Mouse (Mus musculus) CH12.LX (cell line): ENCODE measurements around the gene Kank1. TPM values are rescaled to one million over a fixed set of nuclear protein-coding genes. Genes with fewer than 3 reads are reported as not detected.

Experiments
- DNase-seq: peaks from one replicate; pipeline ENCODE4 v3.0.0-alpha.2; 2013; ENCODE audit errors: extremely low read depth
- H3K27ac ChIP-seq: 2 replicates; pipeline ENCODE4 v1.5.1; 2012; ENCODE audit warnings: low read depth, mild to moderate bottlenecking, control low read depth, moderate library complexity; ENCODE audit not compliant: insufficient read depth
- H3K27me3 ChIP-seq: replicated peaks from 2 replicates; pipeline ENCODE3; 2012; ENCODE audit warnings: inconsistent platforms
- H3K36me3 ChIP-seq, 2 experiments: replicated peaks in 1 of 2; 2 replicates each; pipeline versions ENCODE3 to v1.6.1; 2012; ENCODE audit warnings: inconsistent platforms in 1 of 2, low read length in 1 of 2, mild to moderate bottlenecking in 1 of 2, mixed read lengths in 1 of 2, moderate library complexity in 1 of 2; ENCODE audit not compliant: control insufficient read depth in 1 of 2, insufficient read depth in 1 of 2
- H3K4me1 ChIP-seq, 2 experiments: 2 replicates each; pipeline ENCODE4 v1.6.1; 2012; ENCODE audit warnings: inconsistent platforms in 1 of 2, moderate library complexity in 1 of 2; ENCODE audit not compliant: insufficient read depth in 2 of 2, control insufficient read depth in 1 of 2
- H3K4me2 ChIP-seq: 2 replicates; pipeline ENCODE4 v1.6.1; 2012; ENCODE audit warnings: low read depth, mild to moderate bottlenecking, control low read depth; ENCODE audit not compliant: poor library complexity, insufficient read depth, severe bottlenecking
- H3K4me3 ChIP-seq, 3 experiments: fragments of 150-350 bp in 1 of 3; sonication (generic) in 1 of 3; replicated peaks in 1 of 3; 2 replicates each; pipeline versions ENCODE3 to v1.5.1; 2011 to 2012; ENCODE audit warnings: low read depth in 2 of 3, low read length in 2 of 3, mild to moderate bottlenecking in 2 of 3, moderate library complexity in 2 of 3, control low read depth in 1 of 3, improper control_type of control experiment in 1 of 3, inconsistent platforms in 1 of 3, mixed read lengths in 1 of 3; ENCODE audit not compliant: poor library complexity in 1 of 3
- H3K79me2 ChIP-seq: replicated peaks from 2 replicates; pipeline ENCODE4 v1.6.1; 2012; ENCODE audit warnings: mild to moderate bottlenecking, moderate library complexity; ENCODE audit not compliant: control insufficient read depth, poor library complexity, insufficient read depth, severe bottlenecking; ENCODE audit errors: extremely low read depth
- H3K9ac ChIP-seq: 2 replicates; pipeline ENCODE4 v1.6.1; 2012; ENCODE audit warnings: low read depth, mild to moderate bottlenecking, control low read depth, moderate library complexity; ENCODE audit not compliant: insufficient read depth
- H3K9me3 ChIP-seq: replicated peaks from 2 replicates; pipeline ENCODE3; 2012; ENCODE audit warnings: low read length, inconsistent platforms, mixed read lengths
- CHD1 ChIP-seq: IDR thresholded peaks from 2 replicates; pipeline ENCODE4 v1.6.1; 2012; ENCODE audit warnings: low read depth, low read length, improper control_type of control experiment, inconsistent platforms
- CHD2 ChIP-seq: IDR thresholded peaks from 2 replicates; pipeline ENCODE4 v1.6.1; 2011; ENCODE audit warnings: low read length, improper control_type of control experiment
- E2F4 ChIP-seq: IDR thresholded peaks from 2 replicates; pipeline ENCODE4 v1.6.1; 2011; ENCODE audit warnings: low read depth, low read length, improper control_type of control experiment; ENCODE audit not compliant: insufficient replicate concordance
- EP300 ChIP-seq: IDR thresholded peaks from 2 replicates; pipeline ENCODE4 v1.6.1; 2011; ENCODE audit warnings: low read length, improper control_type of control experiment
- HCFC1 ChIP-seq: IDR thresholded peaks from 2 replicates; pipeline ENCODE4 v1.6.1; 2012; ENCODE audit warnings: low read depth, mild to moderate bottlenecking, inconsistent platforms, low read length, improper control_type of control experiment
- JUN ChIP-seq: IDR thresholded peaks from 2 replicates; pipeline ENCODE4 v1.6.1; 2011; ENCODE audit warnings: low read depth, mild to moderate bottlenecking, low read length, improper control_type of control experiment, moderate library complexity; ENCODE audit not compliant: insufficient read depth
- KAT2A ChIP-seq: IDR thresholded peaks from 2 replicates; pipeline ENCODE4 v1.6.1; 2012; ENCODE audit warnings: low read length, improper control_type of control experiment, inconsistent platforms; ENCODE audit not compliant: insufficient replicate concordance
- MAFK ChIP-seq: IDR thresholded peaks from 2 replicates; pipeline ENCODE4 v1.6.1; 2011; ENCODE audit warnings: low read length, improper control_type of control experiment; ENCODE audit not compliant: insufficient replicate concordance
- MAZ ChIP-seq: IDR thresholded peaks from 2 replicates; pipeline ENCODE4 v1.6.1; 2012; ENCODE audit warnings: low read depth, mild to moderate bottlenecking, inconsistent platforms, low read length, improper control_type of control experiment, moderate library complexity
- NELFE ChIP-seq: IDR thresholded peaks from 2 replicates; pipeline ENCODE4 v1.6.1; 2011; ENCODE audit warnings: low read depth, low read length, improper control_type of control experiment
- NRF1 ChIP-seq: IDR thresholded peaks from 2 replicates; pipeline ENCODE4 v1.6.1; 2014; ENCODE audit warnings: low read depth, mild to moderate bottlenecking, inconsistent platforms, low read length, improper control_type of control experiment, moderate library complexity
- PAX5 ChIP-seq: IDR thresholded peaks from 2 replicates; pipeline ENCODE4 v1.6.1; 2012; ENCODE audit warnings: low read length, inconsistent platforms, mixed read lengths
- POLR2AphosphoS2 ChIP-seq: IDR thresholded peaks from 2 replicates; pipeline ENCODE4 v1.6.1; 2011; ENCODE audit warnings: low read depth, low read length, improper control_type of control experiment
- SIN3A ChIP-seq: IDR thresholded peaks from 2 replicates; pipeline ENCODE4 v1.6.1; 2012; ENCODE audit warnings: low read length, improper control_type of control experiment, inconsistent platforms
- TBP ChIP-seq: conservative IDR thresholded peaks from 2 replicates; pipeline ENCODE4 v1.6.1; 2011; ENCODE audit warnings: low read depth, low read length, improper control_type of control experiment
- TCF12 ChIP-seq: IDR thresholded peaks from 2 replicates; pipeline ENCODE4 v1.6.1; 2014; ENCODE audit warnings: low read depth, mild to moderate bottlenecking, inconsistent platforms, low read length, improper control_type of control experiment
- ZNF384 ChIP-seq: IDR thresholded peaks from 2 replicates; pipeline ENCODE4 v1.6.1; 2012; ENCODE audit warnings: low read depth, low read length, improper control_type of control experiment, inconsistent platforms
- dilution Hi-C: fragments of 300-500 bp; cut with MboI; formaldehyde crosslinking; loops from 2 replicates; pipeline ENCODE4 v1.14.3; 2020; ENCODE audit warnings: low sequenced_read_pairs; ENCODE audit not compliant: extremely low pct_unique_long_range_greater_than_20kb, extremely low pct_ligation_motif_present
- in situ Hi-C: fragments of 300-500 bp; cut with MboI; formaldehyde crosslinking; loops from 3 replicates; pipeline ENCODE4 v1.14.3; 2019; ENCODE audit warnings: low sequenced_read_pairs, low pct_ligation_motif_present, low pct_unique_long_range_greater_than_20kb, mixed read lengths
- polyA plus RNA-seq: library from polyadenylated mRNA; unstranded; fragments of >175 nt; gene quantifications from 2 replicates; pipeline ENCODE4 v1.2.1, GENCODE M21; 2012; ENCODE audit warnings: low read depth; ENCODE audit not compliant: insufficient read length
- total RNA-seq, 2 experiments: library from RNA; depleted of rRNA; stranded (reverse); fragments of 300-350 nt in 1 of 2; fragments of >200 nt in 1 of 2; gene quantifications; 2 replicates each; pipeline ENCODE4 v1.2.3; 2012 to 2014

Gene Kank1
- total and polyA plus RNA-seq, 3 experiments, result 0.10 to 0.13 (median 0.12) TPM

DNA sequence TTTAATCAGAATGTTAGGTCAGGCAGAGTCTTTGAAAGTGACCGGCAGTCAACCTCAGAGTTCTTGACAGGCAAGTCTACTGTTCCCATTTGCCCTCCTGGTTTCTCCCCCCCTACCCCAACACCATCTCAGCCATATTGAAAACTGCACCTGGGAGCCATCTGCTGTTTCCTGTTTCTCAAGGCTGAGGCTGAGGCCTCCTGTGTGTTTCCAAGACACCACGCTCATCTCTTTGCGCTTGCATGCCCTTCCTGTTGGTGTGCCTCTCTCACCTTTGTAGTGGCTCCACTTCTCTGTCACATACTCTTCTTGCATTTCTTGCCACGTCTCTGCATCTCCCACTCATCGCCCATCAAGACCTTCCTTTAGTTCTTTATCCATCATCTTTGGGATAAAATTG, 79.2 kb downstream of the Kank1 start:
- dilution Hi-C loops, result no loop called here

DNA sequence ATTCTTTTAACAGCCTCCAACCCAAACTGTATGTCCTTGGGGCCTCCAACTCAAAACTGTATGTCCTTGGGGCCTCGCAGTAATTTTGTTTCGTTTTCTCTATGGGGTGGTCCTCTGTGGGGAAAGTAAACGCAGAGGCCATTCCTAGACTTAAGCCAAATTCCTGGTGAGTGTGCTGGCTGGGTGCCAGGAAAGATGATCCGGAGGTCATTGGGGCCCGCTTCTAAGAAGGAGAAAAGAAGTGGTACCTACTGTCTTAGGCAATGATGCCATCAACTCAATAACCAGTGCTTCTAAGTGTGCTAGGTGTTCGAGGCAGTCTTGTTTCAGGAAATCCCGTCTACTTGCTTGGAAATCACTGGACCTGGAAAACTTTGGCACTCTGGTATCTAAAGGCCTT, 87.5 kb downstream of the Kank1 start:
- H3K9ac ChIP-seq, result no peak overlapping the region
- no peaks in the 10 kb centered on the region for H3K27me3 ChIP-seq
- in situ Hi-C loops, result no loop called here
- DNase-seq, result no peak
- no peak overlapping the region for H3K4me2 ChIP-seq
- H3K4me1 ChIP-seq, result no peaks in the 10 kb centered on the region
- no peak overlapping the region for H3K4me3 ChIP-seq
- H3K36me3 ChIP-seq, result no peaks in the 10 kb centered on the region
- TF ChIP-seq ZNF384 (no peak), HCFC1 (no peak), MAZ (no peak), JUN (no peak), CHD2 (no peak)
- TF ChIP-seq, all 38 proteins: peak for 0
- no peaks in the 10 kb centered on the region for H3K9me3 ChIP-seq
- H3K79me2 ChIP-seq, result no peaks in the 10 kb centered on the region
- dilution Hi-C loops, result no loop called here
- no peak overlapping the region for H3K27ac ChIP-seq

More for the DNA sequence above, 79.2 kb downstream of the Kank1 start:
- peak; percentile 74 for DNase-seq
- Histone ChIP-seq H3K4me2 (no peak overlapping the region), H3K9ac (no peak overlapping the region), H3K36me3 (no peaks in the 10 kb centered on the region), H3K4me1 (peaks cover 14 to 50% of the 10 kb centered on the region in 2 experiments), H3K9me3 (peaks cover 6% of the 10 kb centered on the region), H3K27ac (no peak overlapping the region), H3K79me2 (no peaks in the 10 kb centered on the region), H3K4me3 (no peak overlapping the region), H3K27me3 (no peaks in the 10 kb centered on the region)
- TF ChIP-seq CHD1 (no peak), SIN3A (0 out of 2 replicates have a peak, but pooled peaks have one; percentile 42), MAFK (no peak), NRF1 (0 out of 2 replicates have a peak, but pooled peaks have one; percentile 8), TCF12 (peak; percentile 79), EP300 (peak; percentile 36; the same call in 1 of the 2 replicates), JUN (no peak)
- in situ Hi-C loops, result no loop called here

DNA sequence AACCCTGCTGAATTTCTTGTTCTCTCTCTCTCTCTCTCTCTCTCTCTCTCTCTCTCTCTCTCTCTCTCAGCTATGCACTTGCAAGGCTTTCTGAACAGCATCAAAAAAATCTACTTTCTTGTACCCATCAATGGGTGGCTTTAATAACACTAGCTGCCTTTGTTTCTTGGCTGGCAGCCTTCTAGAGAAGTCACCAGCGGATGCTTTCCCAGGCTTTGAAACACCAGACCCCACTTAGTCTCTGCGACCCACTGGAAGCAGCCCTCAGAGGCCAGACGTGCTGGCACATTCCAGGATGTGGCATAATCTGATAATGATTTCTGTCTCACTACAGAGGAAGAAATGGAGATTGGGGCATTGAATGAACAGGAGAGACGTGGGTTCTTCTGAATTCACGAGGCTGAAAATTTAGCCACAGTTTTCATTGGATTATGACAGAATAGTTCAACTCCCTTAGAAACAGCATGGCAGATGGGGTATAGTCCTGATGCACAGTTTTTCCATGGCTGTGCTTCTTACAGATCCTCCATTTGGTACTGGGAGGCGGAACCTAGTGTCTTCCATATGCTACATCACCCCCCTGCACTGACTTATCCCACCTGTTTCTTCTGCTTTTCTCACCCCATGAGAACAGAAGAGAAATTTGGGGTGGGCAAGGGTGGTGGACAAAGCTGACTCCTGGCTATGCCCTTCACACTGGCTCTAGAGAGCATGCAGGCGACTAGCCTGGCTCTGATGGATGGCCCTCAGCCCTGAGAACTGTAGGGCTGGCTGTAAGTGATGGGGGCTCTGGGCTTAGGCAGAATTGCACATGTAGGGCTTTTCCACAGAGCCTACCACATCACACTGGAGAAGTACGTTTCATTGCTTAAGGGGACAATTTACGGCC, 88.6 kb downstream of the Kank1 start:
- Histone ChIP-seq H3K9me3 (no peaks in the 10 kb centered on the region), H3K27ac (no peak overlapping the region), H3K27me3 (no peaks in the 10 kb centered on the region), H3K4me2 (no peak overlapping the region), H3K4me1 (no peaks in the 10 kb centered on the region), H3K9ac (no peak overlapping the region), H3K79me2 (no peaks in the 10 kb centered on the region)
- no peak for DNase-seq
- TF ChIP-seq POLR2AphosphoS2 (no peak), EP300 (no peak), NELFE (no peak), E2F4 (no peak), PAX5 (no peak), SIN3A (no peak), TBP (no peak), KAT2A (no peak)
- TF ChIP-seq, all 38 proteins: peak for 0
- no peak overlapping the region for H3K4me3 ChIP-seq
- dilution Hi-C loops (no loop called here), in situ Hi-C loops (loop anchor here (25.0 kb wide), 2 partner anchors 112 to 312 kb away; no protein-coding TSS in a partner anchor)
- H3K36me3 ChIP-seq, result no peaks in the 10 kb centered on the region
